Mouse (Mus musculus): ENCODE data around the gene Slc44a2. TPM values are rescaled to one million over a fixed set of nuclear protein-coding genes. Genes with fewer than 3 reads are reported as not detected.
A peak's percentile ranks its signal among the peaks of the same experiment; 100 is the strongest.
"Not testable (repeated sequence)": the region's sequence is repeated elsewhere in the genome, so short reads cannot be mapped to it uniquely, and the experiment has no call there.

Slc44a2 gene
- polyA plus RNA-seq, 1 experiment: 67.7 TPM

- Histone ChIP-seq H3K4me3 (replicated peaks; ENCODE audit: insufficient read depth, low read depth, low read length) (peak overlapping the region; percentile 96), H3K4me1 (ENCODE audit: control insufficient read depth, insufficient read depth, low read length) (peaks cover 10% of the 10 kb centered on the region), H3K27me3 (ENCODE audit: control insufficient read depth, insufficient read depth, low read length) (no peaks in the 10 kb centered on the region), H3K27ac (ENCODE audit: insufficient read depth, low read length) (no peak overlapping the region)
- TF ChIP-seq POLR2A (IDR thresholded peaks at IDR 0.05; ENCODE audit: borderline replicate concordance, insufficient read depth, low read length): no peak
- TF ChIP-seq CTCF (IDR thresholded peaks at IDR 0.05; ENCODE audit: borderline replicate concordance, insufficient read depth, low read depth, low read length): no peak
- WGBS: 17% methylated on average over 4 of the region's 4 CpGs
- DNase-seq: no peak
Observed at GRCm38 (mm10) chr9:21320280-21320618, 249 bp upstream of the Slc44a2 start.

GRCm38 (mm10) chr9:21321513-21321835, 976 bp downstream of the Slc44a2 start:
- Histone ChIP-seq H3K27me3 (ENCODE audit: control insufficient read depth, insufficient read depth, low read length) (no peaks in the 10 kb centered on the region), H3K4me1 (ENCODE audit: control insufficient read depth, insufficient read depth, low read length) (peaks cover 10% of the 10 kb centered on the region), H3K27ac (ENCODE audit: insufficient read depth, low read length) (0 out of 2 replicates have a peak overlapping the region, but pooled peaks have one; percentile 28), H3K4me3 (replicated peaks; ENCODE audit: insufficient read depth, low read depth, low read length) (peak overlapping the region; percentile 96)
- 12% methylated on average over 6 of the region's 6 CpGs for WGBS
- no peak for TF ChIP-seq POLR2A (IDR thresholded peaks at IDR 0.05; ENCODE audit: borderline replicate concordance, insufficient read depth, low read length)
- TF ChIP-seq CTCF (IDR thresholded peaks at IDR 0.05; ENCODE audit: borderline replicate concordance, insufficient read depth, low read depth, low read length): no peak
- DNase-seq: no peak

- H3K27me3 ChIP-seq (ENCODE audit: control insufficient read depth, insufficient read depth, low read length): no peaks in the 10 kb centered on the region
- no peak overlapping the region for H3K27ac ChIP-seq (ENCODE audit: insufficient read depth, low read length)
- H3K4me1 ChIP-seq (ENCODE audit: control insufficient read depth, insufficient read depth, low read length): peaks cover 10% of the 10 kb centered on the region
- peak in 1 of 2 experiments; percentile 28 for DNase-seq
- no peak for TF ChIP-seq CTCF (IDR thresholded peaks at IDR 0.05; ENCODE audit: borderline replicate concordance, insufficient read depth, low read depth, low read length)
- no peak for TF ChIP-seq POLR2A (IDR thresholded peaks at IDR 0.05; ENCODE audit: borderline replicate concordance, insufficient read depth, low read length)
- 51% methylated on average over 19 of the region's 19 CpGs for WGBS
- no peak overlapping the region for H3K4me3 ChIP-seq (replicated peaks; ENCODE audit: insufficient read depth, low read depth, low read length)
Observed at GRCm38 (mm10) chr9:21322211-21322916, 1.9 kb downstream of the Slc44a2 start.

GRCm38 (mm10) chr9:21322917-21323297, 2.4 kb downstream of the Slc44a2 start:
- not testable (repeated sequence) for H3K4me1 ChIP-seq (ENCODE audit: control insufficient read depth, insufficient read depth, low read length); H3K4me3 ChIP-seq (replicated peaks; ENCODE audit: insufficient read depth, low read depth, low read length); H3K27ac ChIP-seq (ENCODE audit: insufficient read depth, low read length); H3K27me3 ChIP-seq (ENCODE audit: control insufficient read depth, insufficient read depth, low read length); DNase-seq
- WGBS: 86% methylated on average over 8 of the region's 8 CpGs

GRCm38 (mm10) chr9:21324269-21324668, 3.8 kb downstream of the Slc44a2 start:
- H3K27ac ChIP-seq (ENCODE audit: insufficient read depth, low read length): peak overlapping the region; percentile 18; the same call in 1 of the 2 replicates
- TF ChIP-seq POLR2A (IDR thresholded peaks at IDR 0.05; ENCODE audit: borderline replicate concordance, insufficient read depth, low read length) (no peak), CTCF (IDR thresholded peaks at IDR 0.05; ENCODE audit: borderline replicate concordance, insufficient read depth, low read depth, low read length) (no peak)
- H3K4me1 ChIP-seq (ENCODE audit: control insufficient read depth, insufficient read depth, low read length): peaks cover 10% of the 10 kb centered on the region
- H3K4me3 ChIP-seq (replicated peaks; ENCODE audit: insufficient read depth, low read depth, low read length): no peak overlapping the region
- peak; percentile 30 to 41 for DNase-seq
- H3K27me3 ChIP-seq (ENCODE audit: control insufficient read depth, insufficient read depth, low read length): no peaks in the 10 kb centered on the region
- WGBS: 15% methylated on average over 11 of the region's 11 CpGs

GRCm38 (mm10) chr9:21327569-21327968, 7.1 kb downstream of the Slc44a2 start:
- Histone ChIP-seq H3K27ac (ENCODE audit: insufficient read depth, low read length) (no peak overlapping the region), H3K4me1 (ENCODE audit: control insufficient read depth, insufficient read depth, low read length) (peaks cover 6% of the 10 kb centered on the region), H3K27me3 (ENCODE audit: control insufficient read depth, insufficient read depth, low read length) (no peaks in the 10 kb centered on the region), H3K4me3 (replicated peaks; ENCODE audit: insufficient read depth, low read depth, low read length) (no peak overlapping the region)
- WGBS: 51% methylated on average over 3 of the region's 3 CpGs
- DNase-seq: no peak
- TF ChIP-seq POLR2A (IDR thresholded peaks at IDR 0.05; ENCODE audit: borderline replicate concordance, insufficient read depth, low read length): no peak
- TF ChIP-seq CTCF (IDR thresholded peaks at IDR 0.05; ENCODE audit: borderline replicate concordance, insufficient read depth, low read depth, low read length): no peak

- DNase-seq: no peak
- 75% methylated on average over 3 of the region's 3 CpGs for WGBS
- H3K27ac ChIP-seq (ENCODE audit: insufficient read depth, low read length): no peak overlapping the region
- no peak overlapping the region for H3K4me3 ChIP-seq (replicated peaks; ENCODE audit: insufficient read depth, low read depth, low read length)
- TF ChIP-seq CTCF (IDR thresholded peaks at IDR 0.05; ENCODE audit: borderline replicate concordance, insufficient read depth, low read depth, low read length) (no peak), POLR2A (IDR thresholded peaks at IDR 0.05; ENCODE audit: borderline replicate concordance, insufficient read depth, low read length) (no peak)
- no peaks in the 10 kb centered on the region for H3K27me3 ChIP-seq (ENCODE audit: control insufficient read depth, insufficient read depth, low read length)
- H3K4me1 ChIP-seq (ENCODE audit: control insufficient read depth, insufficient read depth, low read length): peaks cover 6% of the 10 kb centered on the region
Observed at GRCm38 (mm10) chr9:21328041-21328440, 7.5 kb downstream of the Slc44a2 start.

GRCm38 (mm10) chr9:21329041-21329440, 8.5 kb downstream of the Slc44a2 start:
- WGBS: 40% methylated on average over 3 of the region's 5 CpGs
- H3K4me3 ChIP-seq (replicated peaks; ENCODE audit: insufficient read depth, low read depth, low read length): no peak overlapping the region
- no peak overlapping the region for H3K27ac ChIP-seq (ENCODE audit: insufficient read depth, low read length)
- H3K4me1 ChIP-seq (ENCODE audit: control insufficient read depth, insufficient read depth, low read length): peaks cover 6% of the 10 kb centered on the region
- TF ChIP-seq CTCF (IDR thresholded peaks at IDR 0.05; ENCODE audit: borderline replicate concordance, insufficient read depth, low read depth, low read length) (no peak), POLR2A (IDR thresholded peaks at IDR 0.05; ENCODE audit: borderline replicate concordance, insufficient read depth, low read length) (no peak)
- DNase-seq: no peak
- no peaks in the 10 kb centered on the region for H3K27me3 ChIP-seq (ENCODE audit: control insufficient read depth, insufficient read depth, low read length)

All from cerebellum, adult 2 months (tissue).